Mouse (Mus musculus) kidney, adult 8-10 months (tissue): ENCODE measurements around the gene Aar2.
"Not testable (repeated sequence)": the region's sequence is repeated elsewhere in the genome, so short reads cannot be mapped to it uniquely, and the experiment has no call there.

Experiments
- DNase-seq, 2 experiments: peaks; one replicate each; pipeline ENCODE4 v3.0.0; 2022

The Aar2 gene

GRCm38 (mm10) chr2:156547123-156547891, at the start of gene Aar2:
Aar2 (plus strand) TSS chr2:156547584.
- DNase-seq = peak; percentile 64 to 81

- peak in 1 of 2 experiments; percentile 68 for DNase-seq
These were observed 49.5 kb upstream of the Aar2 start for GRCm38 (mm10) chr2:156497915-156498314.

- no peak for DNase-seq
These were observed 46.4 kb upstream of the Aar2 start for GRCm38 (mm10) chr2:156501025-156501424.

- no peak for DNase-seq
These were observed 41.9 kb upstream of the Aar2 start for GRCm38 (mm10) chr2:156505533-156505932.

GRCm38 (mm10) chr2:156512028-156512427, 35.4 kb upstream of the Aar2 start:
- DNase-seq = no peak

GRCm38 (mm10) chr2:156512561-156512960, 34.8 kb upstream of the Aar2 start:
- DNase-seq = peak; percentile 73 to 75

GRCm38 (mm10) chr2:156515102-156515501, 32.3 kb upstream of the Aar2 start:
- no peak for DNase-seq

GRCm38 (mm10) chr2:156515565-156516185, 31.7 kb upstream of the Aar2 start:
- DNase-seq = peak; percentile 57 to 82

GRCm38 (mm10) chr2:156516678-156517077, 30.7 kb upstream of the Aar2 start:
- DNase-seq = not testable (repeated sequence)

- DNase-seq = no peak
These were observed 29.1 kb upstream of the Aar2 start for GRCm38 (mm10) chr2:156518306-156518705.

- DNase-seq = no peak
These were observed 27.8 kb upstream of the Aar2 start for GRCm38 (mm10) chr2:156519584-156519983.

GRCm38 (mm10) chr2:156522994-156523393, 24.4 kb upstream of the Aar2 start:
- DNase-seq = no peak

- DNase-seq = no peak
These were observed 23.3 kb upstream of the Aar2 start for GRCm38 (mm10) chr2:156524078-156524477.

- no peak for DNase-seq
These were observed 17.7 kb upstream of the Aar2 start for GRCm38 (mm10) chr2:156529726-156530125.

GRCm38 (mm10) chr2:156533160-156533559, 14.2 kb upstream of the Aar2 start:
- no peak for DNase-seq

GRCm38 (mm10) chr2:156538817-156539555, 8.4 kb upstream of the Aar2 start:
- DNase-seq = no peak

- DNase-seq = no peak
These were observed 6.4 kb upstream of the Aar2 start for GRCm38 (mm10) chr2:156540991-156541390.

- no peak for DNase-seq
These were observed 5.0 kb upstream of the Aar2 start for GRCm38 (mm10) chr2:156542410-156542809.

GRCm38 (mm10) chr2:156543804-156544203, 3.6 kb upstream of the Aar2 start:
- no peak for DNase-seq

- DNase-seq = no peak
These were observed 5.0 kb downstream of the Aar2 start for GRCm38 (mm10) chr2:156552421-156552820.

GRCm38 (mm10) chr2:156561808-156562207, 14.4 kb downstream of the Aar2 start:
- DNase-seq = no peak

- no peak for DNase-seq
These were observed 16.2 kb downstream of the Aar2 start for GRCm38 (mm10) chr2:156563557-156563956.

GRCm38 (mm10) chr2:156566512-156566911, 19.1 kb downstream of the Aar2 start:
- DNase-seq = peak in 1 of 2 experiments; percentile 13

GRCm38 (mm10) chr2:156568647-156569046, 21.3 kb downstream of the Aar2 start:
- no peak for DNase-seq
